Mouse (Mus musculus) lung, postnatal 0 days (tissue): Measurements from ENCODE around the gene Cyp2e1. TPM values are rescaled to one million over a fixed set of nuclear protein-coding genes. Genes with fewer than 3 reads are reported as not detected.

ENCODE experiments used
- ATAC-seq: fragments of 200-750 bp; cut with Nextera tagmentation; 2 replicates; pipeline ENCODE4 v1.8.0; 2017; ENCODE audit warnings: moderate library complexity
- DNase-seq: peaks from one replicate; pipeline ENCODE4 v3.0.0-alpha.2; 2016; ENCODE audit warnings: low spot score
- H3K27ac ChIP-seq: fragments of 300-500 bp; sonication (generic); 2 replicates; pipeline ENCODE4 v1.5.1; 2014; ENCODE audit warnings: antibody characterized with exemption, mild to moderate bottlenecking, low read length, mixed read lengths
- H3K27me3 ChIP-seq: fragments of 300-500 bp; sonication (generic); replicated peaks from 2 replicates; pipeline ENCODE4 v1.6.1; 2014; ENCODE audit warnings: low read length, mixed read lengths; ENCODE audit not compliant: insufficient read depth
- H3K36me3 ChIP-seq: fragments of 300-500 bp; sonication (generic); 2 replicates; pipeline ENCODE4 v1.6.1; 2014; ENCODE audit warnings: low read length, mixed read lengths; ENCODE audit not compliant: insufficient read depth
- H3K4me1 ChIP-seq: fragments of 300-500 bp; sonication (generic); 2 replicates; pipeline ENCODE4 v1.6.1; 2014; ENCODE audit warnings: antibody characterized with exemption, low read depth, low read length, mixed read lengths; ENCODE audit not compliant: insufficient read depth
- H3K4me2 ChIP-seq: fragments of 300-500 bp; sonication (generic); replicated peaks from 2 replicates; pipeline ENCODE4 v1.6.1; 2014; ENCODE audit warnings: low read depth, mild to moderate bottlenecking, low read length, moderate library complexity, mixed read lengths
- H3K4me3 ChIP-seq: fragments of 300-500 bp; sonication (generic); 2 replicates; pipeline ENCODE4 v1.5.1; 2014; ENCODE audit warnings: low read depth, low read length
- H3K9ac ChIP-seq: fragments of 300-500 bp; sonication (generic); replicated peaks from 2 replicates; pipeline ENCODE4 v1.6.1; 2014; ENCODE audit warnings: low read depth, mild to moderate bottlenecking
- H3K9me3 ChIP-seq: fragments of 300-500 bp; sonication (generic); 2 replicates; pipeline ENCODE4 v1.6.1; 2016; ENCODE audit warnings: low read length, mixed read lengths
- CTCF ChIP-seq: IDR thresholded peaks from 2 replicates; pipeline ENCODE4 v1.5.1; 2016; ENCODE audit warnings: antibody characterized with exemption, mild to moderate bottlenecking
- EP300 ChIP-seq: IDR thresholded peaks from 2 replicates; pipeline ENCODE4 v1.6.1; 2016; ENCODE audit warnings: antibody characterized with exemption, mild to moderate bottlenecking, control low read depth
- WGBS: fragments of 180-500 bp; shearing (Covaris S2); extraction: QIAGEN DNeasy Blood & Tissue Kit; methylation state at CpG from one replicate; pipeline ENCODE4 v1.1.7; 2014; 5-methylcytosine and 5-hydroxymethylcytosine counted together
- polyA plus RNA-seq: library from polyadenylated mRNA; unstranded; fragments of >200 nt; fragmentation: Nextera tagmentation; extraction: Ambion mirVana; gene quantifications from 2 replicates; pipeline ENCODE4 v1.2.1, GENCODE M21; 2015

Cyp2e1 gene
- polyA plus RNA-seq, 1 experiment from 2014 or later, result 1.9 TPM

DNA sequence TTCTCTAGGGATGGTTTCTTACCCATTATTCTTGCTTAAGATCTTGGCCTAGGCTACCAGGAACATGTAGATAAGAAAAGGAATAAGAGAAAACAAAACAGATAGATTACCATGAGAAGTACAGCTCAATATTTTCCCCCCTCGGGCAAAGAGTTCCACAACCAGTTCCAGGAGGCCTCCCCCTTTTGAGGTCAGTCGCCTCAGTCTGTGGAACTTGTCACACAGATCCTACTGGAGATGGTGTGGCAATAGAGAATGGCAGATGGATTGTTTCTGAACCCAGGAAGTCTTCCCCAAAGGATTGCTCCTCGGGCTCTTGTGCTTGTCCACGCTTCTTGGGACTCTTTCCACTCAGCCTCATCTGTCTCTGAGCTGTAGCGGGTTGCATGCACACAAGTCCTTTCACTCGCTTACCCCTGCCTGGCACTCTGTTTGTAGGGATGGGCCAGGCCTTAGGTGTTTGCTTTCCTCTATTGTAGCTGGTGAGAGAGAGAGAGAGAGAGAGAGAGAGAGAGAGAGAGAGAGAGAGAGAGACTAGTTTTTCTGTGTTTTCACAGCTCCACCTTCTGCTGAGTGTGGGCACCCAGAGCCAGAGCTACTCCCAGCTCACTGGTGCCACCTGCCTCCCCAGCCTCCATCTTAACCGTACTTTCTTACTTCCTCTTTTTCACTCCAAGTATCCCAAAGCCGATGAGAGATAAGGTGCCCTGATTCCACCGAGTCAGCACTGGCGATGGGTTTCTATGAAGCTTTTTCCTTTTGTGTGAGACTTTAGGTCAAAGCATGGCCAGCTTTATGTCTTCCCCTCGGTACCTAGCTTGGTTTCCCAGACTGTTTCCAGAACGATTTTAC, 2.6 kb downstream of the Cyp2e1 start:
- no peaks in the 10 kb centered on the region for H3K27me3 ChIP-seq
- no peak overlapping the region for H3K4me2 ChIP-seq
- ATAC-seq, result no peak
- H3K4me3 ChIP-seq, result no peak overlapping the region
- 65% methylated on average over 12 of the region's 12 CpGs for WGBS
- TF ChIP-seq CTCF, result no peak
- H3K4me1 ChIP-seq, result no peaks in the 10 kb centered on the region
- no peak overlapping the region for H3K9ac ChIP-seq
- no peak for DNase-seq
- no peak overlapping the region for H3K27ac ChIP-seq
- H3K9me3 ChIP-seq, result no peaks in the 10 kb centered on the region
- H3K36me3 ChIP-seq, result no peaks in the 10 kb centered on the region

DNA sequence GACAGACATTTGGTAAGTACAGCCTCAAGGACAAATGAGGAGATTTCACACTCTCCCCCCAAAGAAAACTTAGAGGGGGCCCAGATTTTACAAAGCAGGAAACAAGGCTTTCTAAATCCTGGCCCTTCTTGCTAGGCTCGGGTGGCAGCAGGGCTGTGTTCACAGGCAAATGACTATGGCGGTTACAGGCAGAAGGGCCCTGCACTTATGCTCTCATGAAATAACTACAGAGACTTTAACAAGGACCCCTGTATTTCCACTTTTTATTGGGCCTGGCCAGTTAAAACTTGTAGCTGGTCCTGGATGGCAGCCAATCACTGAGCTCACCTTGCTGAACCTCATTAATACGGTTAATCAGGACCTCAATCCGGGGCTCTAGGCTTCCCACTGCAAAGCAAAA, 17.0 kb downstream of the Cyp2e1 start:
- no peaks in the 10 kb centered on the region for H3K27me3 ChIP-seq
- no peak overlapping the region for H3K4me2 ChIP-seq
- H3K4me3 ChIP-seq, result no peak overlapping the region
- no peak for DNase-seq
- H3K9ac ChIP-seq, result no peak overlapping the region
- TF ChIP-seq EP300 (no peak), CTCF (no peak)
- no peaks in the 10 kb centered on the region for H3K4me1 ChIP-seq
- ATAC-seq, result no peak
- H3K36me3 ChIP-seq, result no peaks in the 10 kb centered on the region
- no peak overlapping the region for H3K27ac ChIP-seq
- 64% methylated on average over 4 of the region's 4 CpGs for WGBS
- no peaks in the 10 kb centered on the region for H3K9me3 ChIP-seq

DNA sequence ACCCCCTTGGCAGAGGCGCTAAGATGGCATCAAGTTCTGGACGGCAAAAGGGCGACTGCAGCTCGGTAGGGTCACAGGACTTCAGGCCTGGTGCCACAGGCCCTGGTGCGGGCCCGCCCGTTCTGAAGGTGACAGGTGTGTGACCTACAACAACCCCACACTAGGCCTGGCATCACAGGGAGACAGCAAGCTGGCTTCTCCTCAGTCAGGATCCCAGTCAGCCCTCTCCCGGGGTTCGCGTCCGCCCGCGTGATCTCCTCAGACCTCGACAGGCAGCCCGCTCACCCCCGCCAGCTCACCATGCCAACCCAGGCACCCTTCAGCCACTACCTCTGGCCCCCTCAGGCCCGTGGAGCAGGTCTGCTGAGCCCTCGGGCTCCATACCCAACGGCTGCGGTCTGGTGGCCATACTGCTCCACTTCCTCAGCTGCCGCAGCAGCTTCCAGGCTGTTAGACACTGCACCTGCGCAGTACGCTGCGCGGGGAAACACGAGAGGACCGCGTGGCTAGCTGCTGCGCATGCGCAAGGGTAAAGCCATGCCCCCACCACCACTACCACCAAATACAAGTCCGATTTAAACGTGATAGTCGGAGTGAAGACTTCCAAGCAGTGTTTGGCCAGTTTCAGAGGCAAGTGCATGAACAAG, 24.0 kb downstream of the Cyp2e1 start, which contains the start of gene Syce1:
Syce1 (minus strand) TSS at position 447 of the 647 bp plus-strand sequence.
- DNase-seq, result no peak
- no peak within 1 kb of the TSS for H3K9ac ChIP-seq
- no peaks in the 10 kb centered on the region for H3K4me1 ChIP-seq
- H3K27me3 ChIP-seq, result no peaks in the 10 kb centered on the region
- H3K4me3 ChIP-seq, result no peak within 1 kb of the TSS
- WGBS, result 76% methylated on average over 33 of the region's 33 CpGs
- no peaks in the 10 kb centered on the region for H3K36me3 ChIP-seq
- H3K4me2 ChIP-seq, result no peak within 1 kb of the TSS
- no peak within 1 kb of the TSS for H3K27ac ChIP-seq
- H3K9me3 ChIP-seq, result no peaks in the 10 kb centered on the region
- TF ChIP-seq EP300 (no peak), CTCF (no peak)
- ATAC-seq, result no peak

DNA sequence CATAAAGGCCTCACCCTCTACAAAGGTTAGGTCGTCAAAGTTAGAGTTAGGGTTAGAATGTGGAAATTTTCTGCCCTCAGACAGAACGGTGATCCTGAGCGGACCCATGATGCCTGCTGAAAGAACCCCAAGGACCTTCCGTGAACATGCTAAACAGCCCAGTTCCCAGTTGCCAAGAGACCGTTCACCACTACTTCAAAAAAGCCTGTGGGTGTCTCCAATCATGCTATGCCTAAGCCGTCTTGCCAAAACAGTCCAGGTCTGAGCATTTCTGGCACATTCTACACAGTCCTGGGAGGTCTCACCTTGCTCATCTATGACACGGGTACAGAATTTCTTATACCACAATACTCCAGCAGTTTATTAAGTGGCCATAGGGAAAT, 24.5 kb downstream of the Cyp2e1 start:
- Histone ChIP-seq H3K36me3 (no peaks in the 10 kb centered on the region), H3K4me3 (no peak overlapping the region), H3K27me3 (no peaks in the 10 kb centered on the region), H3K27ac (no peak overlapping the region), H3K9me3 (no peaks in the 10 kb centered on the region), H3K9ac (no peak overlapping the region), H3K4me1 (no peaks in the 10 kb centered on the region), H3K4me2 (no peak overlapping the region)
- TF ChIP-seq EP300, result no peak
- no peak for TF ChIP-seq CTCF
- ATAC-seq, result no peak
- no peak for DNase-seq
- WGBS, result 82% methylated on average over 7 of the region's 7 CpGs

DNA sequence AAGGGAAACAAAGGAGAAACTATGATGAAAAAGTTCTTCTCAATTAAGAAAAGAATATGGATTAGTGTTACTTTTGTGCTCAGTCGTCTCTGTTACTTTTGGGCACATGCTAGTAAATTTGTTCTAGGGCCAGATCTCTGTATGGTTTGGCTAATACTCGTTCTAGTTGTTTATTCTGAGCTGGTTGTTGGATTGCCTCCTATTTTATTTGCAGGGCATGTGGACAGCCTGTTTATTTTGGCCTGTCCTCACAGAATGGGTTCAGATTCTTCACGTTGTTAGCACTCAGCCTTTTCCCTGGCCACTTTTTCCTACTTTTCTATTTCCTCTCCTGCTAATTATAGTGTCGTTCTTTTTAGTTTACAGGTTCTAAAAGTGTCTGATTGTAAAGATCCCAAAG, 30.0 kb downstream of the Cyp2e1 start:
- Histone ChIP-seq H3K4me1 (no peaks in the 10 kb centered on the region), H3K9me3 (no peaks in the 10 kb centered on the region), H3K27me3 (no peaks in the 10 kb centered on the region), H3K36me3 (no peaks in the 10 kb centered on the region), H3K4me2 (no peak overlapping the region), H3K4me3 (no peak overlapping the region), H3K9ac (no peak overlapping the region), H3K27ac (no peak overlapping the region)
- 37% methylated on average over 4 of the region's 4 CpGs for WGBS
- no peak for DNase-seq
- no peak for ATAC-seq
- TF ChIP-seq CTCF (no peak), EP300 (no peak)

DNA sequence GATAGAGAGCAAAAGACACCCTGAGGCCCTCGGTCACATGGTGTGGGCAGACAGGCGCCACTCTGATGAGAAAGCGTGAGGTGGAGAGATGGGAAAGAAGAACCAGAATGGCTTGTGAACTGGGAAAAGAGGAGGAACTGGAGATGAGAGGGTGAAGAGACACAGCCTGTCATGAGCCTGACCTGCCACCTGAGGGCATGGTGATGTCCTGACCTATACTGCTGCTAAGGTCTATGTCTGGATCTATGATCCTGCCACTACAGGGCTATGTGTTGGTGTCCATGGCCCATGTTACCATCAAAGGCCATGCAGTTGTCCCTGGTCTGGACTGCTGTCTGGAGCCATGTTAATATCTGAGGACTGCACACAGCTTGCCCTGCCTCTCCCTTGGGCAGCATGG, 34.1 kb downstream of the Cyp2e1 start:
- no peaks in the 10 kb centered on the region for H3K4me1 ChIP-seq
- H3K4me2 ChIP-seq, result no peak overlapping the region
- no peaks in the 10 kb centered on the region for H3K36me3 ChIP-seq
- WGBS, result 84% methylated on average over 3 of the region's 3 CpGs
- DNase-seq (no peak), ATAC-seq (no peak)
- no peaks in the 10 kb centered on the region for H3K9me3 ChIP-seq
- no peaks in the 10 kb centered on the region for H3K27me3 ChIP-seq
- no peak overlapping the region for H3K4me3 ChIP-seq
- no peak for TF ChIP-seq EP300
- TF ChIP-seq CTCF, result no peak
- H3K27ac ChIP-seq, result no peak overlapping the region
- no peak overlapping the region for H3K9ac ChIP-seq
